Mouse (Mus musculus): ENCODE data around the gene Ppp1r3g.

- TF ChIP-seq POLR2A (IDR thresholded peaks at IDR 0.05; ENCODE audit: low read depth, low read length) (no peak), CTCF (IDR thresholded peaks at IDR 0.05; ENCODE audit: extremely low read depth, insufficient read length, insufficient replicate concordance, low read depth, low read length) (no peak)
Observed at GRCm38 (mm10) chr13:35939871-35940665, 18.6 kb upstream of the Ppp1r3g start.
